Mouse (Mus musculus): ENCODE measurements around the gene Slc25a34. TPM values are rescaled to one million over a fixed set of nuclear protein-coding genes. Genes with fewer than 3 reads are reported as not detected.
A peak's percentile ranks its signal among the peaks of the same experiment; 100 is the strongest.

The Slc25a34 gene
- total RNA-seq, 2 experiments from 2014 or later, result 2.2 to 3.6 TPM

DNA sequence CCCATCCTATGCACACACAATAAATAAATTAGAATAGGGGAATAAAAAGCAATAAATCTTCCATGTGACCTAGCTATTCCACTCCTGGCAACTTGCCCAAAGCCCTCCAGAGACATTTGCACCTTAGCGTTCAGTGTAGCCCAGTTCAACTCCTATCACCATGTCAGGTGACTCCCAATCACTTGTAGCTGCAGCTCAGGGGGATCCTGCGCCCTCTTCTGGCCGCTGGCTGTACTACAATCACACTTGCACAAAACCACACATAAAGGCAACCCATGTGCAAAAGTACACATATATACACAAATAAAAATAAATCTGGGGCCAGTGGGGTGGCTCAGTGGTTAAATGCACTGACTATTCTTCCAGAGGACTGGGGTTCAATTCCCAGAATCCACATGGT is 32.1 kb downstream of the Slc25a34 start:
- DNase-seq (ENCODE audit: low spot score in 2 of 2), result no peak

DNA sequence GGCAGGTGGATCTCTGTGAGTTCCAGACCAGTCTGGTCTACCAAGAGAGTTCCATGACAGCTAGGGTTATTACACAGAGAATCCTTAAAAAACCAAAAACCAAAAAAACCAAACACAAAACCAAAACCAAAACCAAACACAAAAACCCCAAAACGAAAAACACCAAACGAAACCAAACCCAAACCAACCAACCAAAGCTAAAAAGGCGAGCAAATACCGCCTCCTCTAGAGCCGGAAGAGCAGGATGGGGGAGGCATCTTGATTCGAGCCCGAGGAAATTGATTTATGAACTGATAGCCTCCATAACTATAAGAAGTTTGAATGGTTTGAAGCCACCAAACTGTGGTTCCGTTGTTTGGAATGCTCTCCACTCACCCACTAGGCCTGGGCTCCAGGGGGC is 39.7 kb downstream of the Slc25a34 start:
- no peak for DNase-seq (ENCODE audit: low spot score in 2 of 2)

DNA sequence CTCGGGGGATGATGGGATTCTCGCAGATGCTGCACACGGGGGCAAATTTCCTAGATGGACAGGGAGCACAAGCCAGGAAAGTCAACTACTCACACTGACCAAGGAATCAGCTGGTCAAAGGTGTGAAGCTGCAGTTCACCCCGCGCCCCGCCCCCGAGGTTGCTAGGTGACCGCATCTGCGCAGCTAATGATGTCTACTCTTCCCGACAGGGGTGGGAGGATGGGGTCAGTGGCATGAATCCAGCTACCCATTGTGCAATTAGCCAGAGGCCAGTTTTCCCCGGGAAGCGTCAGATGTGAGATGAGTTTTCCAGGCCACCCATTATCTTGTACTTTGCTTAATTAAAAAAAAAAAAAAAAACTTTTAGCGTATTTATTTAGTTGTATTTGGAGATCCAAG is 42.6 kb downstream of the Slc25a34 start:
- DNase-seq (ENCODE audit: low spot score in 2 of 2), result no peak

DNA sequence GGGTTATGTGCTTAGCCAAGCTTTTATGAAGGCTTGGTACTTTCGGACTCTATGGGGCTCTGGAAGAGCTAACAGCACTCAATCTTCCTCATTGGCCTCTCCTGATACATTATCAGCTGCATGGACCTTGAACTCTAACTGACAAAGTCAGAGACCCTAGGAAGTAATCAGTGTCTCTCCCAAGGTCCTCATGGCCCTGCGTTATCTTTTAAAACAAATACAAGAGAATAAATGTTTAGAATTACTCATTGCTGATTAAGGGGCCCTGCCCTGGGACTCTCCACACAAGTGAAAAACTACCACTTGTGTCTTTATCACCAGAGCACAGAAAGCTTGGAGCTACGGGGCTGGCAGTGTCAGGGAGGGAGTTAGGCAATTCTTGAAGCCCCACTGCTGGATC is 44.8 kb downstream of the Slc25a34 start:
- no peak for DNase-seq (ENCODE audit: low spot score in 2 of 2)

DNA sequence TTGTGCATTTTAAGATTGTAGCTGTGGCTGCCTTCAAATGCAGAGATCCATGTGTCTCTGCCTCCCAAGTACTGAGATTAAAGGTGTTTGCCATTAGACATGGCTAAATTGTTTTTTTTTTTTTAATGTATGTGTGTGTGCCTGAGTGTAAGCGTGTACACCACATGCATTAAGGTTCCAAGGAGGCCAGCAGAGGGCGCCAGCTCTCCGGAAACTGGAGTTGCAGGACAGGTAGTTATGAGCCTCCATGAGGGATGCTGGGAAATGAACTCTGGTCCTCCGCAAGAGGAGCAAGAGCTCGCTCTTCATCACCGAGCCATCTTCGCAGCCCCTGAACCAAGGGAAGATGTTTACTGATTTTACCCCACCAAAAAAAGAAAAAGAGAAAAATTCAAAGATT is 46.7 kb downstream of the Slc25a34 start:
- no peak for DNase-seq (ENCODE audit: low spot score in 2 of 2)

DNA sequence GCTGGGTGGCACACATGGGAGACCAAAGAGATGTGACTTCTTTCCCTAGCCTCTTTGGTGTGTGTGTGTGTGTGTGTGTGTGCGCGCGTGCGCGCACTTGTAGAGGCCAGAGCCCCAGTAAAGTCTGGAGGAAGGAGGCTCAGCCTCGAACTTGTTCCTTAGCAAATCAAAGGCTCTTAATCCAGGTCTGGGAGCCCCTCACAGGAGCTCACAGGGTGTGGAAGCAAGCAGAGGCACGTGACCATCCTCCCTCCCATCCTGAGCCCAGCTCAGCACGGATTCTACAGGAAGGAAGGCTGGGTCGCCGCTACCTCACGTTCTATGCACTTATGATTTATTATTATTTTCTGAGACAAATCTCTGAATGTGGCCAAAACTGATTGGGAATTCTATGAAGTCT is 47.2 kb downstream of the Slc25a34 start:
- no peak for DNase-seq (ENCODE audit: low spot score in 2 of 2)

DNA sequence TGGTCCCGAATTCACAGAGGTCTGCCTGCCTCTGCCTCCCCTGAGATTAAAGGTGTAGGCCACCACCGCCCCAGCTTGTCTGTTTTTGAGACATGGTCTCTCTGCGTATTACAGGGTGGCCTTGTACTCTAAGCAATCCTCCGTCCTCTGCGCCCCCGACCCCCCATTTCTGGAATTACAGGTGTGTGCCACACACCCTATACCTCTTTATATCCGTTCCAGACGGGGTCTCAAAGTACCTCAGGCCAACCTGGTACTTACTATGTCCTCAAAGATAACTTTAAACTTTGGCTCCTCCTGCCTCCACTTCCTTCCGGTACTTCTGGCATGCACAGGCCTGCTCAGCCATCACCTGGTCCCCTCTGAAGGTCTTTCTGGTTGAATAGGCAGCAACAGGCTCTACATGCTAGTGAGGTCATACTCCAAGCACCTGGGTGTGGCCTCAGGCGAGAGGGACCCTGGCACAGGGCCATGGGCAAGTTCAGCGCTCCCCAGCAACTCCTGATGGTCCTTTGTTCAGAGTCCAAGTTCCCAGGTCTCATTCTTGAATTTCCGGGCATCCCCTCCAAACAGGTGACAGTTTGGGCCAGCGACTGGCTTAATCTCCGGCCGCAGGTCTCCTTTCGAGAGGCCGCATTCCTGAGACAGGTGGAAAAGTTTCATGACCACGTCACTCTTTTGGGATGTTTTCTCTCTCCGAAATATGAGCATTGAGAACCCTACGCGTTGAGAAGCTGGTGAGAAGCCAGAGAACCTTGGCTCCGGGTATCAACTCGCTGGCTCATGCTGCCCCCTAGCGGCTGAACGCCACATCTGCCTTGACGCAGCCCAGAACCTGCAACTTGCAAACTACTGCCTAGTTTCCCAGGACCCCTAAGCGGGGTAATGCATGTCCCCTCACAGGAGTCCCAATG is 48.6 kb downstream of the Slc25a34 start:
- peak; percentile 80 to 85 for DNase-seq (ENCODE audit: low spot score in 2 of 2)

DNA sequence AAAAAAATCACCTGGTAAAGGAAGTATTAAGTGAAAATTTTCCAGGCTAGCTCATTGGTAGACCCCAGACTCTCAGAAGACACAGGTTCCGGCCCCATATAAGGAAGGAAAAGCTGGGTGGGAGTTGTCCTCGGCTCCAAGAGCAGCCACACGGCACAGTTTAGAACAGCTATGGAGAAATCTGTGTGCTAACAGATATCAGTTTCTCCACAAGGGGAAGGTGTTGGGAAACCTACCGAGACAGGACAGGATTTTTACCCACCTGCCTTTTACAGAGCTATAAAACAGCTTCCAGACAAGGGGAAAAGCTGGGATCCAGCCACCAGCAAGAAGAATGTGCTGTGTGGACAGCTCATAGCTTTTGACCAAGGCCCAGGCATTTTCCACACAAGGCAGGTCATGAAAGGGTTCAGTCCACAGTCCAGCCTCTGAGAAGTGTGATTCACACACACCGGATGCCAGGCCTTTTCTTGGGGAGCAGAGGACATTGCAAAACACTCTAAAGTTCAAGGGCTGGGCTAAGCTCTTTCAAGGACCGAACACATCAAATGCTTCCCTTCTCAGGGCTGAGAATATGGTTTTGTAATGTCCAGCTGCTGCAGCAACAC is 50.2 kb downstream of the Slc25a34 start:
- no peak for DNase-seq (ENCODE audit: low spot score in 2 of 2)

DNA sequence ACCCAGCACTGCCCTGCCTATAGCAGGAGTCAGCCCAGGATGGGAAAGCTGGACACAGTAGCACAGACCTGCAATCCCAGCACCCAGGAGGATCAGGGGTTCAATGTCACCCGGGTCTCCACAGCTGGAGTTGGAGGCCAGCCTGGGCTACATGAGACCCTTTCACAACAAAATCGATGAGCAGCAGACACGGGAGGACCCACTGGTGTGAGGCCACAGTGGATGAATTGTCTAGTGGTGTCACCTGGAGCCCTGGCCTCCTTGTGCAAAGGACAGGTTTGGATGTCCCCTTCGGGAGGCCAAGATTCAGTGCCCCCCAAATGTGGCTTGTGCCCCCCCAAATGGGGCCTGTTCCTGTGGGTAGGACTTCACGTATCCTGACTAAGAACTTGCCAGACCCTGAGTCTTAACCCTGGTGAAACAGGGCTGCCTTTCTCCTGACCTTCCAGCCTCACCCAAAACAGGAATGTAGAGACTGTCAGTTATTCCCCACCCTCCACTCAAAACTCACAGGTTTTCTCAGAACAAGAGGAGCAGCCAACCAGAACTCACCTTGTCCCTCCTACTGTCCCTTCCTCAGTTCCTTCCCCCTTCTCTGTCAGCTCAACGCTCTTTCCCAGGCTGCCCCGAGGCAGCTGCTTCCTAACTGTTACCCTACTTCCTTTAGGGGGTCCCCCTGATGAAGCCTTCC is 50.8 kb downstream of the Slc25a34 start:
- no peak for DNase-seq (ENCODE audit: low spot score in 2 of 2)

DNA sequence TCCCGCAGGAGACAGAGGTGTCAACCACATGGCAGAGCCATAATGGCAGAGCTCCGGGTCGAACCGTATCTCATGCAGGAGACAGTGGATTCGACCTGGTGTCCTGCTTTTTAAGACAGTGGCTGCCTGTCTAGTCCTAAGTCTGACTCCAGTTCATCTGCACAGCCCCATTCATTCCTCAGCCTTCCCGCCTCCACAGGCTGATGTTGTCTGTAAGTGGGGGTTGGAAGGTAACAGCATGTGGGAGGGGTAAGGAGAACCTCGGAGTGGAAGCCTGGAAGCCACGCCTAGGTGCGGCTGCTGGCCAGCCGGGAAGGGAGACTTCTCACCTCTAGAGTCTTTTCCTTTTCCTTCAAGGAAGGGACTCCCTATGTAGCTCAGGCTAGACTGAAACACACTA is 51.7 kb downstream of the Slc25a34 start:
- DNase-seq (ENCODE audit: low spot score in 2 of 2), result no peak

DNA sequence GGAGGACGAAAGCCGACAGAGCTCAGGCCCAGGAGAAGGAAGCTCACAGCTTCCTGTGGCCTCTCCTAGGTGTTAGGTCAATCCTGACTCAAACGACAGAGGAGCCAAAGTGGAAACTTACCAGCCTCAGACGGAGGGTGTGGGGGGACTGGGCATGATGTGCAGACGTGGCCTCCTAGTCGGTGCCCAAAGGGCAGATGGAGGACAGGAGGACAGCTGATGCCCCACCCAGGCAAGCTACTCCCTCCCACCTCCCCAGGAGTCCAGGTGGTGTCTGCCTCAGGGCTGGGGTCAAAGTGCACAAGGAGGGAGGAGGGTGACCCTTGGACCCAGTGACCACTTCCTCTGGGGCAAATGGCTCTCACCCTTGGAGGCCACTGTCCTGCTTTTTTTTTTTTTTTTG is 52.3 kb downstream of the Slc25a34 start:
- DNase-seq (ENCODE audit: low spot score in 2 of 2), result no peak

DNA sequence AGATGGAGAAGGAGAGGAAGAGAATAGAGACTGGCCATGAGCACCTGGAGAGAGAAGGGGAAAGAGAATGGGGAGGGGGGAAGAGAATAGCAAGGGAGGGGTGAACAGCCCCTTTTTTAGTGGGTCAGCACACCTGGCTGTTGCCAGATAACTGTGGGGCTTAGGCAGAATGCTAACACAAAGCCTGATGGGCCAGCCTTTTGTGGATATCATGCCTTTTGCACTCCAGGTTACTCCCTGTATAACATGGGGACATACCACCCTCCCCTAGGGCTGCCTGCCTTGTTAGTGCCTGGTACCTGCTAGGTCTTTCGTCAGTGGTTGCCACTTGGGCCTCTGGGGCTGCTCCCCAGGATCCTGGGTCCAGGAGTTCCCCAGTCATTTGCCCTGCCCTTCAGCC is 52.8 kb downstream of the Slc25a34 start:
- no peak for DNase-seq (ENCODE audit: low spot score in 2 of 2)

DNA sequence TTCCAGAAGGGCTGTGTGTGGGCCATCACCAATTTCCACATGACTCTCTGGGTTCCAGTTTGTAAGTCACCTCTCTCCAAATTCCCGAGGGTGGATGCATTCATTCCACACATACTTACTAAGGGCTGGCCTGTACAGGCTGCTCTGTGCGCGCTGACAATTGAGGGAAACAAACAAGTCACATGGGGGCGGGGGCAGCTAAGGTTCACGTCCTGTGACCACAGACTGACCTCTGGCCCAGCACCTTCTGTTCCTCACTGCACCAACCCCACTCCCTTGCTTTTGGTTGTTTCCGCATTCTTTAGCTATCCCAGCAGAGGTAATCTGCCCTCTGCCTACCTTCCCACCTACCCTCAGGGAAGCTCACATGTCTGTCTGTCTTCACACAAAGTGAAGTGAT is 53.6 kb downstream of the Slc25a34 start:
- DNase-seq (ENCODE audit: low spot score in 2 of 2), result no peak

DNA sequence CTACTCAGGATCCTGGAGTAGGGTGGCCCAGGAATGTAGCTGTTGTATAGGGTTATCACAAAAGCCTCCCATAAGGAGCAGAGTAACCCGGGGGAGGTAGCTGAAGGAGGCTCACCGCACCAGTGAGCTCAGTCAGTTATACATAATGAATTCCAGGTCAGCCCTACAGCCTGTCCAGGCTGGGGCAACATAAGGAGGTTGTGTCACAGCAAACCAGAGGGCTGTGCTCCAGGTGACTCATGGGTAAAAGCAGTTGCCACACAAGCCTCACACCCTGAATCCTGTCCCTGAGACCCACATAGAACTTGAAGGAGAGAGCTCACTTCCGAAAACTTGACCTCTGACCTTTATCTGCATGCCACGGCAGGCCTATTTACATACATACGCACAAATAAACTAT is 54.7 kb downstream of the Slc25a34 start:
- no peak for DNase-seq (ENCODE audit: low spot score in 2 of 2)

Other genes starting within 250 kb of the Slc25a34 start
- under 1 TPM in 1 of 2 experiments, not detected in 1; 0.55 TPM for gene Clcnka, start 225.1 kb downstream of the Slc25a34 start, total RNA-seq (2021)
- not detected for gene Clcnkb, start 207.8 kb downstream of the Slc25a34 start, total RNA-seq (2021)
- under 1 TPM in 1 of 2 experiments, not detected in 1; 0.23 TPM for gene Hspb7, start 203.0 kb downstream of the Slc25a34 start, total RNA-seq (2021)
- gene Srarp, start 187.7 kb downstream of the Slc25a34 start, total RNA-seq (2021), result 1 to 10 TPM; 4.0 to 4.4 TPM
- 10 to 100 TPM; 29.3 to 29.8 TPM for gene Zbtb17, start 179.2 kb downstream of the Slc25a34 start, total RNA-seq (2021)
- gene Spen, start 85.2 kb downstream of the Slc25a34 start, total RNA-seq (2021), result 10 to 100 TPM; 59.3 to 60.0 TPM
- gene Fblim1, start 17.7 kb downstream of the Slc25a34 start, total RNA-seq (2021), result 1 to 10 TPM; 2.4 TPM
- 1 to 10 TPM in 1 of 2 experiments, under 1 TPM in 1; 0.35 to 1.6 TPM for gene Tmem82, start 5.2 kb downstream of the Slc25a34 start, total RNA-seq (2021)
- gene Plekhm2, start 41.1 kb upstream of the Slc25a34 start, total RNA-seq (2021), result 10 to 100 TPM; 47.8 to 55.4 TPM
- under 1 TPM in 1 of 2 experiments, not detected in 1; 0.79 TPM for gene Rsc1a1, start 61.8 kb upstream of the Slc25a34 start, total RNA-seq (2021)
- gene Ddi2, start 99.6 kb upstream of the Slc25a34 start, total RNA-seq (2021), result 10 to 100 TPM; 29.4 to 34.0 TPM
- gene Agmat, start 122.9 kb upstream of the Slc25a34 start, total RNA-seq (2021), result not detected
- gene Dnajc16, start 167.1 kb upstream of the Slc25a34 start, total RNA-seq (2021), result 10 to 100 TPM; 29.4 to 33.3 TPM
- gene Casp9, start 169.8 kb upstream of the Slc25a34 start, total RNA-seq (2021), result 10 to 100 TPM; 23.1 to 23.3 TPM
- not detected for gene Cela2a, start 202.3 kb upstream of the Slc25a34 start, total RNA-seq (2021)
- not detected for gene Ctrc, start 222.5 kb upstream of the Slc25a34 start, total RNA-seq (2021)

All from layer of hippocampus, postnatal 14 days (tissue).